Mouse (Mus musculus): ENCODE measurements around the gene Vmn1r212. TPM values are rescaled to one million over a fixed set of nuclear protein-coding genes. Genes with fewer than 3 reads are reported as not detected.
"Not testable (repeated sequence)": the region's sequence is repeated elsewhere in the genome, so short reads cannot be mapped to it uniquely, and the experiment has no call there.

Gene Vmn1r212
- total RNA-seq (2021), result not detected
- long read RNA-seq, experiment 1, result 0 reads
- long read RNA-seq, experiment 2, result 0 reads

GRCm38 (mm10) chr13:22884105-22884504 lies at the start of gene Vmn1r212:
Gene Vmn1r212 (minus strand): TSS chr13:22884205.
- H3K27ac ChIP-seq, result no peak within 1 kb of the TSS
- H3K4me3 ChIP-seq, result no peak within 1 kb of the TSS
- intact Hi-C loops (cut with DNase I), result no loop called here
- no peak for TF ChIP-seq CTCF (IDR thresholded peaks at IDR 0.05)
- DNase-seq, result no peak

- Histone ChIP-seq H3K4me3 (no peak overlapping the region), H3K27ac (no peak overlapping the region)
- intact Hi-C loops (cut with DNase I), result no loop called here
- no peak for TF ChIP-seq CTCF (IDR thresholded peaks at IDR 0.05)
- no peak for DNase-seq
These were observed 4.7 kb downstream of the Vmn1r212 start for GRCm38 (mm10) chr13:22879257-22879656.

GRCm38 (mm10) chr13:22857461-22857860 lies 26.5 kb downstream of the Vmn1r212 start, which contains the start of gene Vmn1r211:
Gene Vmn1r211 (minus strand): TSS chr13:22857561.
- no peak for DNase-seq
- H3K4me3 ChIP-seq, result no peak within 1 kb of the TSS
- intact Hi-C loops (cut with DNase I), result no loop called here
- H3K27ac ChIP-seq, result no peak within 1 kb of the TSS
- TF ChIP-seq CTCF (IDR thresholded peaks at IDR 0.05), result no peak

GRCm38 (mm10) chr13:22854760-22855159 lies 29.2 kb downstream of the Vmn1r212 start:
- intact Hi-C loops (cut with DNase I), result no loop called here
- TF ChIP-seq CTCF (IDR thresholded peaks at IDR 0.05), result no peak
- no peak for DNase-seq

GRCm38 (mm10) chr13:22846798-22847197 lies 37.2 kb downstream of the Vmn1r212 start:
- no peak for TF ChIP-seq CTCF (IDR thresholded peaks at IDR 0.05)
- DNase-seq, result no peak
- intact Hi-C loops (cut with DNase I), result no loop called here
- H3K27ac ChIP-seq, result no peak overlapping the region
- H3K4me3 ChIP-seq, result no peak overlapping the region

More at GRCm38 (mm10) chr13:22854760-22855159, 29.2 kb downstream of the Vmn1r212 start:
- H3K27ac ChIP-seq, result no peak overlapping the region
- H3K4me3 ChIP-seq, result no peak overlapping the region

- intact Hi-C loops (cut with DNase I), result not testable (repeated sequence)
These were observed 39.7 kb downstream of the Vmn1r212 start for GRCm38 (mm10) chr13:22844304-22844703.

More at GRCm38 (mm10) chr13:22844304-22844703, 39.7 kb downstream of the Vmn1r212 start:
- H3K27ac ChIP-seq, DNase-seq, H3K4me3 ChIP-seq: not testable (repeated sequence)

Other genes starting within 250 kb of the Vmn1r212 start
- under 1 TPM in 1 of 2 experiments, not detected in 1; 0.06 TPM for gene Vmn1r207-ps, start 154.6 kb downstream of the Vmn1r212 start, total RNA-seq (2021)
- gene Vmn1r208, start 106.8 kb downstream of the Vmn1r212 start, total RNA-seq (2021), result not detected
- under 1 TPM in 1 of 2 experiments, not detected in 1; 0.05 TPM for gene Vmn1r209, start 74.5 kb downstream of the Vmn1r212 start, total RNA-seq (2021)
- gene Vmn1r210, start 52.9 kb downstream of the Vmn1r212 start, total RNA-seq (2021), result not detected
- gene Vmn1r211, start 26.6 kb downstream of the Vmn1r212 start, total RNA-seq (2021), result not detected
- not detected for gene Vmn1r213, start 123.5 kb upstream of the Vmn1r212 start, total RNA-seq (2021)
- not detected for gene Vmn1r214, start 146.2 kb upstream of the Vmn1r212 start, total RNA-seq (2021)
- not detected for gene Vmn1r215, start 183.8 kb upstream of the Vmn1r212 start, total RNA-seq (2021)
- gene Vmn1r217, start 234.0 kb upstream of the Vmn1r212 start, total RNA-seq (2021), result not detected
- not detected for gene Vmn1r218, start 248.9 kb upstream of the Vmn1r212 start, total RNA-seq (2021)

Measured in gastrocnemius, adult 2 months (tissue).